Mouse (Mus musculus) cerebellum, adult 2 months (tissue): ENCODE results near the gene Cyp2d10. TPM values are rescaled to one million over a fixed set of nuclear protein-coding genes. Genes with fewer than 3 reads are reported as not detected.

Source experiments
- DNase-seq, 2 experiments: peaks; one replicate each; pipeline ENCODE4 v3.0.0; 2021
- H3K27ac ChIP-seq: fragments of 200-500 bp; 2 replicates; pipeline ENCODE4 v1.5.1; 2012; ENCODE audit warnings: low read length, control low read depth, inconsistent platforms; ENCODE audit not compliant: insufficient read depth
- H3K27me3 ChIP-seq: fragments of 200-500 bp; 2 replicates; pipeline ENCODE4 v1.6.1; 2012; ENCODE audit warnings: inconsistent platforms, mild to moderate bottlenecking, low read length, moderate library complexity; ENCODE audit not compliant: control insufficient read depth, insufficient read depth
- H3K4me1 ChIP-seq: fragments of 200-500 bp; 2 replicates; pipeline ENCODE4 v1.6.1; 2011; ENCODE audit warnings: low read length; ENCODE audit not compliant: control insufficient read depth, insufficient read depth
- H3K4me3 ChIP-seq: fragments of 200-500 bp; replicated peaks from 2 replicates; pipeline ENCODE3; 2011; ENCODE audit warnings: mild to moderate bottlenecking, low read depth, low read length, control low read depth; ENCODE audit not compliant: insufficient read depth
- CTCF ChIP-seq: fragments of 200-500 bp; IDR thresholded peaks from 2 replicates; pipeline ENCODE4 v1.5.1; 2011; ENCODE audit warnings: low read depth, mild to moderate bottlenecking, control low read depth, low read length, moderate library complexity, borderline replicate concordance; ENCODE audit not compliant: insufficient read depth
- POLR2A ChIP-seq: fragments of 200-500 bp; IDR thresholded peaks from 2 replicates; pipeline ENCODE4 v1.6.1; 2011; ENCODE audit warnings: low read length, control low read depth, borderline replicate concordance; ENCODE audit not compliant: insufficient read depth
- WGBS: fragments of 180-500 bp; shearing (Covaris S2); methylation state at CpG from one replicate; pipeline ENCODE4 v1.1.7; 2018; 5-methylcytosine and 5-hydroxymethylcytosine counted together
- polyA plus RNA-seq: library from polyadenylated mRNA; depleted of rRNA; stranded (reverse); fragments of >200 nt; gene quantifications from 2 replicates; pipeline ENCODE4 v1.2.3, GENCODE M21; 2012

Cyp2d10 gene
- polyA plus RNA-seq, 1 experiment: not detected

GRCm38 (mm10) chr15:82385729-82386128, 21.3 kb downstream of the Cyp2d10 start:
- no peaks in the 10 kb centered on the region for H3K4me1 ChIP-seq
- no peak overlapping the region for H3K27ac ChIP-seq
- WGBS: 97% methylated on average over 2 of the region's 2 CpGs
- no peak for DNase-seq
- no peak overlapping the region for H3K4me3 ChIP-seq
- H3K27me3 ChIP-seq: no peaks in the 10 kb centered on the region
- TF ChIP-seq CTCF: no peak

- no peak for TF ChIP-seq POLR2A
- no peak for TF ChIP-seq CTCF
- H3K27ac ChIP-seq: no peak overlapping the region
- 93% methylated on average over 2 of the region's 2 CpGs for WGBS
- H3K4me1 ChIP-seq: no peaks in the 10 kb centered on the region
- DNase-seq: no peak
- no peak overlapping the region for H3K4me3 ChIP-seq
- H3K27me3 ChIP-seq: no peaks in the 10 kb centered on the region
Observed at GRCm38 (mm10) chr15:82382441-82382840, 24.6 kb downstream of the Cyp2d10 start.

GRCm38 (mm10) chr15:82380714-82381062, 26.3 kb downstream of the Cyp2d10 start:
- Histone ChIP-seq H3K4me1 (no peaks in the 10 kb centered on the region), H3K27ac (peak overlapping the region; percentile 71; the same call in 1 of the 2 replicates), H3K4me3 (peak overlapping the region; percentile 77), H3K27me3 (no peaks in the 10 kb centered on the region)
- no peak for DNase-seq
- no peak for TF ChIP-seq POLR2A
- TF ChIP-seq CTCF: no peak
- 36% methylated on average over 7 of the region's 7 CpGs for WGBS

- no peak for TF ChIP-seq CTCF
- TF ChIP-seq POLR2A: no peak
- Histone ChIP-seq H3K4me1 (no peaks in the 10 kb centered on the region), H3K4me3 (peak within 1 kb of the TSS; percentile 77), H3K27ac (peak within 1 kb of the TSS; percentile 71; the same call in 1 of the 2 replicates), H3K27me3 (no peaks in the 10 kb centered on the region)
- DNase-seq: peak; percentile 70 to 71
- 4% methylated on average over 21 of the region's 24 CpGs for WGBS
Observed at GRCm38 (mm10) chr15:82379871-82380713, 26.9 kb downstream of the Cyp2d10 start, which contains the start of gene Cyp2d22. Gene Cyp2d22 (minus strand): TSS chr15:82380260.

- Histone ChIP-seq H3K4me3 (peak overlapping the region; percentile 77), H3K27ac (peak overlapping the region; percentile 32; the same call in 1 of the 2 replicates), H3K4me1 (no peaks in the 10 kb centered on the region), H3K27me3 (no peaks in the 10 kb centered on the region)
- WGBS: 57% methylated on average over 7 of the region's 7 CpGs
- TF ChIP-seq POLR2A (no peak), CTCF (no peak)
- DNase-seq: no peak
Observed at GRCm38 (mm10) chr15:82379511-82379870, 27.5 kb downstream of the Cyp2d10 start.

- WGBS: 58% methylated on average over 15 of the region's 15 CpGs
- no peak for DNase-seq
- Histone ChIP-seq H3K4me1 (no peaks in the 10 kb centered on the region), H3K27me3 (no peaks in the 10 kb centered on the region), H3K27ac (peak overlapping the region; percentile 49; the same call in 1 of the 2 replicates), H3K4me3 (peak overlapping the region; percentile 9)
- no peak for TF ChIP-seq POLR2A
- no peak for TF ChIP-seq CTCF
Observed at GRCm38 (mm10) chr15:82378261-82379180, 28.5 kb downstream of the Cyp2d10 start.

GRCm38 (mm10) chr15:82377701-82378100, 29.3 kb downstream of the Cyp2d10 start:
- H3K27ac ChIP-seq: peak overlapping the region; percentile 48; the same call in 1 of the 2 replicates
- TF ChIP-seq POLR2A: no peak
- no peak for TF ChIP-seq CTCF
- DNase-seq: no peak
- H3K27me3 ChIP-seq: no peaks in the 10 kb centered on the region
- 72% methylated on average over 5 of the region's 5 CpGs for WGBS
- no peak overlapping the region for H3K4me3 ChIP-seq
- H3K4me1 ChIP-seq: no peaks in the 10 kb centered on the region
